Comparison of ENCODE assay signal across 26 mouse cellular contexts in genomic region chr7:142678611-142679010, GRCm38 (mm10). TPM values are rescaled to one million over a fixed set of nuclear protein-coding genes. Genes with fewer than 3 reads are reported as not detected.
DNase-seq lines count a peak whose midpoint lies in the region; ATAC-seq and TF ChIP-seq lines count a peak whose summit lies in the region.
"Had no signal": no experiment of that assay in that cellular context is flagged by ENCODE, and none has a peak within 500 bp of the region (broad histone marks: within the 10 kb centered on the region; RNA-seq: fewer than 3 reads in every experiment).

No protein-coding gene starts in this region.

- no peak for ATAC-seq in liver, embryonic 11.5 days (replicated peaks; ENCODE audit: low FRiP score)
- ATAC-seq: forebrain, embryonic 15.5 days; hindbrain, embryonic 16.5 days; intestine, postnatal 0 days; lung, postnatal 0 days had no signal

- no peak overlapping the region for H3K9ac ChIP-seq in liver, adult 2 months (ENCODE audit: low read depth, low read length)
- H3K9ac ChIP-seq in liver, embryonic 11.5 days (ENCODE audit: low read depth, low read length): no peak overlapping the region
- H3K9ac ChIP-seq: embryonic facial prominence, embryonic 12.5 days; forebrain, embryonic 15.5 days; limb, embryonic 12.5 days; liver, embryonic 15.5 days; stomach, embryonic 15.5 days had no signal

- no peak for TF ChIP-seq POLR2A in liver, adult 2 months (IDR thresholded peaks at IDR 0.05; ENCODE audit: extremely low read depth, insufficient read depth, low read length)

- H3K27me3 ChIP-seq in heart, embryonic 10.5 days (ENCODE audit: insufficient read depth, poor library complexity, severe bottlenecking): peaks cover 4% of the 10 kb centered on the region; the same call in 1 of the 2 replicates
- 0 out of 2 replicates have a peak, but pooled peaks cover 3% of the 10 kb centered on the region for H3K27me3 ChIP-seq in liver, adult 2 months (ENCODE audit: control insufficient read depth, insufficient read depth, low read length)
- H3K27me3 ChIP-seq in liver, embryonic 11.5 days (replicated peaks; ENCODE audit: control insufficient read depth, insufficient read depth, low read length): no peaks in the 10 kb centered on the region
- H3K27me3 ChIP-seq: embryonic facial prominence, embryonic 12.5 days; forebrain, embryonic 15.5 days; limb, embryonic 12.5 days; liver, embryonic 15.5 days; stomach, embryonic 15.5 days had no signal

- H3K4me3 ChIP-seq in heart, embryonic 10.5 days: no peak overlapping the region
- H3K4me3 ChIP-seq in liver, adult 2 months (ENCODE audit: insufficient read depth, low read depth, low read length): no peak overlapping the region
- no peak overlapping the region for H3K4me3 ChIP-seq in liver, embryonic 11.5 days (ENCODE audit: low read depth, low read length)
- H3K4me3 ChIP-seq: embryonic facial prominence, embryonic 12.5 days; forebrain, embryonic 15.5 days; limb, embryonic 12.5 days; liver, embryonic 15.5 days; myocyte; stomach, embryonic 15.5 days had no signal

- H3K36me3 ChIP-seq in heart, embryonic 10.5 days: no peaks in the 10 kb centered on the region
- H3K36me3 ChIP-seq in liver, adult 2 months (ENCODE audit: control insufficient read depth, insufficient read depth, low read length): no peaks in the 10 kb centered on the region
- no peaks in the 10 kb centered on the region for H3K36me3 ChIP-seq in liver, embryonic 11.5 days (ENCODE audit: control insufficient read depth, insufficient read depth, low read length)
- H3K36me3 ChIP-seq: embryonic facial prominence, embryonic 12.5 days; forebrain, embryonic 15.5 days; limb, embryonic 12.5 days; liver, embryonic 15.5 days; stomach, embryonic 15.5 days had no signal

- H3K79me2 ChIP-seq in liver, adult 2 months (ENCODE audit: control insufficient read depth, insufficient read depth, low read length): no peaks in the 10 kb centered on the region

- no peak for TF ChIP-seq CTCF in liver, adult 2 months (IDR thresholded peaks at IDR 0.05; ENCODE audit: low read depth, low read length)

- H3K9me3 ChIP-seq in heart, embryonic 10.5 days: no peaks in the 10 kb centered on the region
- H3K9me3 ChIP-seq in liver, embryonic 11.5 days (ENCODE audit: control insufficient read depth, low read length): no peaks in the 10 kb centered on the region
- H3K9me3 ChIP-seq: embryonic facial prominence, embryonic 12.5 days; forebrain, embryonic 15.5 days; limb, embryonic 12.5 days; liver, embryonic 15.5 days; stomach, embryonic 15.5 days had no signal

- 0 out of 2 replicates have a peak, but pooled peaks cover 4% of the 10 kb centered on the region for H3K4me1 ChIP-seq in heart, embryonic 10.5 days
- peaks cover 1% of the 10 kb centered on the region; the same call in 1 of the 2 replicates for H3K4me1 ChIP-seq in liver, adult 2 months (ENCODE audit: control insufficient read depth, insufficient read depth, low read length)
- no peaks in the 10 kb centered on the region for H3K4me1 ChIP-seq in liver, embryonic 11.5 days (replicated peaks; ENCODE audit: control insufficient read depth, insufficient read depth, low read length)
- H3K4me1 ChIP-seq: embryonic facial prominence, embryonic 12.5 days; forebrain, embryonic 15.5 days; limb, embryonic 12.5 days; liver, embryonic 15.5 days; stomach, embryonic 15.5 days had no signal

- DNase-seq in heart, adult 8-10 months (ENCODE audit: low spot score): peak; percentile 49
- DNase-seq in heart, embryonic 10.5 days (ENCODE audit: low spot score): no peak
- DNase-seq in liver, adult 2 months (ENCODE audit: extremely low read depth, low read depth, low spot score): peak; percentile 78
- no peak for DNase-seq in liver, embryonic 11.5 days (ENCODE audit: low spot score)
- peak; percentile 38 for DNase-seq in gastrocnemius, postnatal 10 days
- no peak for DNase-seq in urinary bladder, postnatal 10 days (ENCODE audit: low spot score)
- no peak for DNase-seq in right cerebral cortex, postnatal 25 days
- DNase-seq: cerebellum, adult 8-10 months; midbrain, embryonic 14.5 days; retina, postnatal 1 day; spleen, adult 18-20 months; thymus, adult 2 months had no signal

- WGBS in heart, embryonic 10.5 days: 82% methylated on average over 3 of the region's 3 CpGs
- WGBS in liver, adult 2 months: 15% methylated on average over 3 of the region's 3 CpGs
- 89% methylated on average over 3 of the region's 3 CpGs for WGBS in liver, embryonic 11.5 days

- no peak overlapping the region for H3K4me2 ChIP-seq in liver, embryonic 11.5 days
- H3K4me2 ChIP-seq: embryonic facial prominence, embryonic 12.5 days; forebrain, embryonic 15.5 days; limb, embryonic 12.5 days; liver, embryonic 15.5 days; stomach, embryonic 15.5 days had no signal

- H3K27ac ChIP-seq in heart, embryonic 10.5 days: no peak overlapping the region
- H3K27ac ChIP-seq in liver, adult 2 months (replicated peaks; ENCODE audit: insufficient read depth, low read depth, low read length): no peak overlapping the region
- H3K27ac ChIP-seq in liver, embryonic 11.5 days (ENCODE audit: low read depth, low read length): no peak overlapping the region
- H3K27ac ChIP-seq: embryonic facial prominence, embryonic 12.5 days; forebrain, embryonic 15.5 days; limb, embryonic 12.5 days; liver, embryonic 15.5 days; stomach, embryonic 15.5 days had no signal

RNA-seq across cellular contexts. Expression of gene Gm49394, which starts 8.9 kb away (rescaled TPM):
- total RNA-seq in heart, adult 8-10 months (2022): under 1 TPM in 1 of 4 experiments, not detected in 3; 0.09 TPM
- 0.17 and 0.34 TPM in 2 replicates for polyA plus RNA-seq in heart, embryonic 10.5 days (2016; fragmentation: Nextera tagmentation; extraction: Ambion mirVana)
- not detected in 2 replicates for total RNA-seq in liver, adult 2 months (2014; rRNA removed)
- not detected in 2 replicates for polyA plus RNA-seq in liver, adult 2 months (2012; rRNA removed)
- polyA plus RNA-seq in liver, embryonic 11.5 days (2014; fragmentation: Nextera tagmentation; extraction: Ambion mirVana): not detected in 2 replicates
- under 1 TPM; 0.25 to 0.47 TPM for total RNA-seq in gastrocnemius, postnatal 10 days (2021)
- total RNA-seq: common myeloid progenitor, adult 5-6 weeks; megakaryocyte progenitor cell, adult 5-6 weeks; neutrophil, adult 5-6 weeks had no signal
- polyA plus RNA-seq: heart, postnatal 0 days; hindbrain, embryonic 16.5 days; intestine, postnatal 0 days; limb, embryonic 12.5 days; liver, embryonic 15.5 days; lung, postnatal 0 days; midbrain, embryonic 14.5 days; urinary bladder, adult 2 months had no signal

RNA-seq across cellular contexts. Expression of gene Igf2, which starts 12.0 kb away (rescaled TPM):
- 10 to 100 TPM; 53.1 to 76.2 (median 63.4) TPM for total RNA-seq in heart, adult 8-10 months (2022)
- 962 and 991 TPM in 2 replicates for polyA plus RNA-seq in heart, embryonic 10.5 days (2016; fragmentation: Nextera tagmentation; extraction: Ambion mirVana)
- 0.20 and 0.37 TPM in 2 replicates for total RNA-seq in liver, adult 2 months (2014; rRNA removed)
- polyA plus RNA-seq in liver, adult 2 months (2012; rRNA removed): 1.2 and 1.3 TPM in 2 replicates
- polyA plus RNA-seq in liver, embryonic 11.5 days (2014; fragmentation: Nextera tagmentation; extraction: Ambion mirVana): 390 and 480 TPM in 2 replicates
- 1,000 to 10,000 TPM; 6,069 to 6,624 TPM for total RNA-seq in gastrocnemius, postnatal 10 days (2021)
- total RNA-seq: common myeloid progenitor, adult 5-6 weeks; megakaryocyte progenitor cell, adult 5-6 weeks; neutrophil, adult 5-6 weeks had no signal

Comparison
In these comparisons a context has a peak if more than half of its experiments do, and no peak if none do; other contexts are left out.
1. DNase-seq: peak in heart, adult 8-10 months (single experiment), liver, adult 2 months (single experiment) and gastrocnemius, postnatal 10 days (single experiment); none in heart, embryonic 10.5 days (single experiment), liver, embryonic 11.5 days (single experiment), urinary bladder, postnatal 10 days (single experiment) and right cerebral cortex, postnatal 25 days (single experiment).
2. RNA of gene Igf2, which starts 12.0 kb away (total RNA-seq): 6,069 to 6,624 TPM in gastrocnemius, postnatal 10 days; 53.1 to 76.2 TPM in heart, adult 8-10 months and 0.20 to 0.37 TPM in liver, adult 2 months; every median in the first group is over 10 times any median in the second.